Mouse (Mus musculus) intestine, embryonic 16.5 days (tissue): ENCODE measurements at regions not wholly inside any gene's neighbourhood (a gene's known extent, or its start where the extent isn't known, plus 50 kb on each side); places are given as distances from the start of the nearest gene placed in this dataset.
"Not testable (repeated sequence)": the region's sequence is repeated elsewhere in the genome, so short reads cannot be mapped to it uniquely, and the experiment has no call there.

ENCODE experiments used
- ATAC-seq: fragments of 200-750 bp; cut with Nextera tagmentation; 2 replicates; pipeline ENCODE4 v1.8.0; 2017; ENCODE audit warnings: moderate TSS enrichment, moderate library complexity
- H3K27ac ChIP-seq: fragments of 300-500 bp; sonication (generic); 2 replicates; pipeline ENCODE4 v1.5.1; 2014; ENCODE audit warnings: mild to moderate bottlenecking, low read length
- H3K27me3 ChIP-seq: fragments of 300-500 bp; sonication (generic); replicated peaks from 2 replicates; pipeline ENCODE4 v1.6.1; 2014; ENCODE audit warnings: low read length, control low read depth, mixed read lengths; ENCODE audit not compliant: control insufficient read depth, insufficient read depth
- H3K36me3 ChIP-seq: fragments of 300-500 bp; sonication (generic); 2 replicates; pipeline ENCODE4 v1.6.1; 2014; ENCODE audit warnings: low read length, control low read depth; ENCODE audit not compliant: control insufficient read depth, insufficient read depth
- H3K4me1 ChIP-seq: fragments of 300-500 bp; sonication (generic); 2 replicates; pipeline ENCODE4 v1.6.1; 2014; ENCODE audit warnings: low read length, control low read depth, mixed read lengths; ENCODE audit not compliant: control insufficient read depth, insufficient read depth
- H3K4me2 ChIP-seq: fragments of 300-500 bp; sonication (generic); 2 replicates; pipeline ENCODE4 v1.6.1; 2014; ENCODE audit warnings: low read depth, low read length, control low read depth
- H3K4me3 ChIP-seq: fragments of 300-500 bp; sonication (generic); 2 replicates; pipeline ENCODE4 v1.5.1; 2014; ENCODE audit warnings: mild to moderate bottlenecking, low read length
- H3K9ac ChIP-seq: fragments of 300-500 bp; sonication (generic); 2 replicates; pipeline ENCODE4 v1.6.1; 2014; ENCODE audit warnings: low read depth, low read length
- H3K9me3 ChIP-seq: fragments of 300-500 bp; sonication (generic); 2 replicates; pipeline ENCODE4 v1.6.1; 2016; ENCODE audit warnings: low read length, control low read depth; ENCODE audit not compliant: control insufficient read depth
- WGBS: fragments of 180-500 bp; shearing (Covaris S2); extraction: QIAGEN DNeasy Blood & Tissue Kit; methylation state at CpG from one replicate; pipeline ENCODE4 v1.1.7; 2014; 5-methylcytosine and 5-hydroxymethylcytosine counted together

- ATAC-seq, result no peak
- no peak overlapping the region for H3K4me2 ChIP-seq
- no peak overlapping the region for H3K9ac ChIP-seq
- WGBS, result 89% methylated on average over 2 of the region's 2 CpGs
- no peaks in the 10 kb centered on the region for H3K9me3 ChIP-seq
- H3K36me3 ChIP-seq, result no peaks in the 10 kb centered on the region
- H3K27me3 ChIP-seq, result no peaks in the 10 kb centered on the region
- H3K27ac ChIP-seq, result no peak overlapping the region
- H3K4me1 ChIP-seq, result no peaks in the 10 kb centered on the region
- H3K4me3 ChIP-seq, result no peak overlapping the region
Measured at GRCm38 (mm10) chr17:59179018-59179417, 165.8 kb upstream of the Nudt12 start.

- no peak for ATAC-seq
- Histone ChIP-seq H3K9me3 (no peaks in the 10 kb centered on the region), H3K9ac (no peak overlapping the region), H3K36me3 (no peaks in the 10 kb centered on the region), H3K4me1 (no peaks in the 10 kb centered on the region), H3K4me2 (no peak overlapping the region), H3K4me3 (no peak overlapping the region), H3K27ac (no peak overlapping the region), H3K27me3 (no peaks in the 10 kb centered on the region)
- 76% methylated on average over 2 of the region's 2 CpGs for WGBS
Measured at GRCm38 (mm10) chr17:59156345-59156744, 143.2 kb upstream of the Nudt12 start.

- no peak overlapping the region for H3K4me3 ChIP-seq
- H3K36me3 ChIP-seq, result no peaks in the 10 kb centered on the region
- H3K4me1 ChIP-seq, result no peaks in the 10 kb centered on the region
- no peak overlapping the region for H3K4me2 ChIP-seq
- WGBS, result 54% methylated on average over 1 of the region's 1 CpGs
- no peaks in the 10 kb centered on the region for H3K27me3 ChIP-seq
- no peak overlapping the region for H3K9ac ChIP-seq
- ATAC-seq, result no peak
- H3K27ac ChIP-seq, result no peak overlapping the region
- no peaks in the 10 kb centered on the region for H3K9me3 ChIP-seq
Measured at GRCm38 (mm10) chr17:59143760-59144157, 130.6 kb upstream of the Nudt12 start.

- H3K9me3 ChIP-seq, result no peaks in the 10 kb centered on the region
- no peak overlapping the region for H3K27ac ChIP-seq
- no peaks in the 10 kb centered on the region for H3K4me1 ChIP-seq
- no peak overlapping the region for H3K9ac ChIP-seq
- H3K4me3 ChIP-seq, result no peak overlapping the region
- H3K4me2 ChIP-seq, result no peak overlapping the region
- H3K27me3 ChIP-seq, result no peaks in the 10 kb centered on the region
- WGBS, result 63% methylated on average over 10 of the region's 10 CpGs
- H3K36me3 ChIP-seq, result no peaks in the 10 kb centered on the region
- ATAC-seq, result no peak
Measured at GRCm38 (mm10) chr17:59142995-59143759, 130.0 kb upstream of the Nudt12 start.

DNA sequence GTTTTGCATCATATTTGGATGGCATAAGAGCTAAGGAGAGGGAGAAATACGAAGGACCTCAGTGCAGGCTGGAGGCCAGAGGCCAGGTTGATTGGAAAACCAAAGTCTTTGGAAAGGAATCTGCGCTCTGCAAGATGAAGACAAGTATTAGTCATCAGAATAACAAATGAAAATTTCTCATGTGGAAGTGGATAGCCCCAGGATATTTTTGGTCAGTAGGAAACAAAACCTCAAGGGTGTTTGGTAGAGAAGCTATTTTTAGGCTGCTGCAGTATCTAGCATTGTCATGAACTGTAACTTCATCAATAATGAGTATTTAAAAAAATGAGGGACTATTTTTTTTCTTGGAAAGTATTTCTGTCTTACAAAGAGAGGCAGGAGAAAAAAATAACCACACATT is 125.6 kb upstream of the Nudt12 start:
- Histone ChIP-seq H3K9me3 (no peaks in the 10 kb centered on the region), H3K36me3 (no peaks in the 10 kb centered on the region), H3K27ac (no peak overlapping the region), H3K27me3 (no peaks in the 10 kb centered on the region), H3K4me1 (no peaks in the 10 kb centered on the region), H3K4me3 (no peak overlapping the region), H3K9ac (no peak overlapping the region), H3K4me2 (no peak overlapping the region)
- 75% methylated on average over 2 of the region's 2 CpGs for WGBS
- no peak for ATAC-seq

GRCm38 (mm10) chr17:59099376-59099775 is 86.2 kb upstream of the Nudt12 start:
- H3K4me1 ChIP-seq, result no peaks in the 10 kb centered on the region
- WGBS, result 15% methylated on average over 5 of the region's 5 CpGs
- H3K36me3 ChIP-seq, result no peaks in the 10 kb centered on the region
- no peak overlapping the region for H3K9ac ChIP-seq
- no peak overlapping the region for H3K27ac ChIP-seq
- H3K9me3 ChIP-seq, result no peaks in the 10 kb centered on the region
- H3K4me2 ChIP-seq, result no peak overlapping the region
- ATAC-seq, result no peak
- no peaks in the 10 kb centered on the region for H3K27me3 ChIP-seq
- no peak overlapping the region for H3K4me3 ChIP-seq

DNA sequence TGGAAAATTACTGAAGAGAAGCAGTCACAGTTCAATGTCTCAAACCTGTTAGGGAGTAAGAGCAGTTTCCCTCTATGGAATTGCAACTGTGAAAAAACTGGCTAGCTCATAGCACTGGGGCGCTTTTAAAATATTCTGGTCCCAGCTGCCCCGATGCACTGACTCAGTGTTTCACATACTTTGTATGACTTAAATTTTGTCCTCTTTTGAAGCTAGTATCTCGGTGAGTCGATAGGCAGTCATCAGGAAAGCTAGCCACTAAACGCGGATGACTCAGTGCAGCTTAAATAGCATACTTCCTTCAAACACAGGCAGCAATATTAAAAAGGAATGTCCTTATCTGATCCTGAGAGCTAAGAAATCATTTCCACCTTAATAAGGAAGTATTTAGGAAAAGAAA is 63.7 kb upstream of the Nudt12 start:
- not testable (repeated sequence) for H3K27ac ChIP-seq, H3K4me1 ChIP-seq, H3K9ac ChIP-seq, H3K9me3 ChIP-seq, H3K27me3 ChIP-seq, H3K4me3 ChIP-seq, H3K36me3 ChIP-seq, H3K4me2 ChIP-seq
- WGBS, result 78% methylated on average over 2 of the region's 6 CpGs
- ATAC-seq, result 0 out of 2 replicates have a peak, but pooled peaks have one; percentile 16

DNA sequence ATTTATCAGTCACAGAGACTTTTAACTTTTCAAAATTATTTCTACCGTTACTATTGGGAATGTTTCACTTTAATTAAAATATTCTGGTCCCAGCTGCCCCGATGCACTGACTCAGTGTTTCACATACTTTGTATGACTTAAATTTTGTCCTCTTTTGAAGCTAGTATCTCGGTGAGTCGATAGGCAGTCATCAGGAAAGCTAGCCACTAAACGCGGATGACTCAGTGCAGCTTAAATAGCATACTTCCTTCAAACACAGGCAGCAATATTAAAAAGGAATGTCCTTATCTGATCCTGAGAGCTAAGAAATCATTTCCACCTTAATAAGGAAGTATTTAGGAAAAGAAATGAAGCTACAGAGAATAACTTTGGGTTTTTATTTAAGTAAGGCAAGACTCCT is 63.2 kb upstream of the Nudt12 start:
- ATAC-seq, H3K27me3 ChIP-seq, H3K9ac ChIP-seq, H3K27ac ChIP-seq, H3K4me3 ChIP-seq, H3K36me3 ChIP-seq, H3K4me2 ChIP-seq, H3K4me1 ChIP-seq, H3K9me3 ChIP-seq: not testable (repeated sequence)
- 71% methylated on average over 2 of the region's 6 CpGs for WGBS
